Mouse (Mus musculus): ENCODE measurements around the gene Ndufv2. TPM values are rescaled to one million over a fixed set of nuclear protein-coding genes. Genes with fewer than 3 reads are reported as not detected.

Gene Ndufv2
- polyA plus RNA-seq, 2 experiments, result 54.6 to 273 TPM

DNA sequence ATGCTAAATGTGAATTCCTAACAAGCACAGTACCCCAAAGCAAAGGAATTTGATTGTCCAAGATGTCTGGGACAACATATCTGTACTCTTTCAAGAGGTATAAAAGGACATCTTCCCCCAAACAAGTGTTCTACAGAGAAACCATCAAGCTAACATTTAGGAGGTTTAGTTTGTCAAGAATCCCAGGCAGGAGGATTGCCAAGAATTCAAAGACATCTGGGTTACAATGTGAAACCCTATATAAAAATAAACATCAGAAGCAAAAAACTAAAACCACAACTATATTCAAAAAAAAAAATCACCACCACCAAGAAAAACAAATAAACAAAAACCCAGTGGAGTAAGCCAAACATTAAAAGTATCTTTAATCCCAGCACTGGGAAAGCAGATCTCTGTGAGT, 11.1 kb downstream of the Ndufv2 start:
- Histone ChIP-seq H3K4me3 (ENCODE audit: insufficient read depth in 1 of 2, low read depth in 2 of 2, low read length in 2 of 2) (no peak overlapping the region), H3K27me3 (ENCODE audit: control insufficient read depth, insufficient read depth, low read length) (no peaks in the 10 kb centered on the region), H3K27ac (no peak overlapping the region), H3K9ac (replicated peaks) (no peak overlapping the region), H3K9me3 (ENCODE audit: control insufficient read depth, low read length) (no peaks in the 10 kb centered on the region), H3K4me2 (ENCODE audit: low read depth) (no peak overlapping the region), H3K36me3 (replicated peaks; ENCODE audit: control insufficient read depth, insufficient read depth, low read depth) (peaks cover 26% of the 10 kb centered on the region), H3K4me1 (replicated peaks; ENCODE audit: control insufficient read depth in 2 of 2, insufficient read depth in 2 of 2, low read length in 1 of 2) (no peaks in the 10 kb centered on the region)
- TF ChIP-seq EP300 (IDR thresholded peaks at IDR 0.05; ENCODE audit: low read depth), result no peak
- TF ChIP-seq CTCF (IDR thresholded peaks at IDR 0.05; ENCODE audit: low read depth), result no peak
- DNase-seq (ENCODE audit: low read depth in 3 of 3, low spot score in 3 of 3) (no peak), ATAC-seq (ENCODE audit: insufficient read depth) (no peak)

DNA sequence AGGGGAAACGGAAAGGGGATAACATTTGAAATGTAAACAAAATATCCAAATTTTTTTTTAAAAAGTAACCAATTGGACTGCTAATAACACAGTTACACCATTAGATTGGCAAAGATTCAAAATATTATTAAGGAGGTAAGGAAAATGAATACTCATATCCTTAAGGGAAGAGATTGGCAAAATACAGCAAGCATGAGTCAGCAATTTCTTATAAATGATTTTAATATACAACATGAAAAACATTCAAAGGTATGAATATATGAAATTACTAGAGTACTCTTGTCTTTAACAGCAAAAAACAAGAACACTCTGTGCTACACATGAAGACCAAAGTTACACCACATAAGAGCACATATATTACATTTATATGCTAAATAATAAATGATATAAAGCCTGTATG, 16.3 kb downstream of the Ndufv2 start:
- no peak overlapping the region for H3K27ac ChIP-seq
- no peaks in the 10 kb centered on the region for H3K9me3 ChIP-seq (ENCODE audit: control insufficient read depth, low read length)
- no peak overlapping the region for H3K9ac ChIP-seq (replicated peaks)
- WGBS (ENCODE audit: insufficient replicate concordance), result 85% methylated on average over 1 of the region's 1 CpGs
- no peaks in the 10 kb centered on the region for H3K4me1 ChIP-seq (replicated peaks; ENCODE audit: control insufficient read depth in 2 of 2, insufficient read depth in 2 of 2, low read length in 1 of 2)
- no peaks in the 10 kb centered on the region for H3K27me3 ChIP-seq (ENCODE audit: control insufficient read depth, insufficient read depth, low read length)
- H3K36me3 ChIP-seq (replicated peaks; ENCODE audit: control insufficient read depth, insufficient read depth, low read depth), result peaks cover 34% of the 10 kb centered on the region
- no peak overlapping the region for H3K4me3 ChIP-seq (ENCODE audit: insufficient read depth in 1 of 2, low read depth in 2 of 2, low read length in 2 of 2)
- no peak for DNase-seq (ENCODE audit: low read depth in 3 of 3, low spot score in 3 of 3)
- no peak overlapping the region for H3K4me2 ChIP-seq (ENCODE audit: low read depth)
- ATAC-seq (ENCODE audit: insufficient read depth), result no peak
- TF ChIP-seq CTCF (IDR thresholded peaks at IDR 0.05; ENCODE audit: low read depth), result no peak
- no peak for TF ChIP-seq EP300 (IDR thresholded peaks at IDR 0.05; ENCODE audit: low read depth)

DNA sequence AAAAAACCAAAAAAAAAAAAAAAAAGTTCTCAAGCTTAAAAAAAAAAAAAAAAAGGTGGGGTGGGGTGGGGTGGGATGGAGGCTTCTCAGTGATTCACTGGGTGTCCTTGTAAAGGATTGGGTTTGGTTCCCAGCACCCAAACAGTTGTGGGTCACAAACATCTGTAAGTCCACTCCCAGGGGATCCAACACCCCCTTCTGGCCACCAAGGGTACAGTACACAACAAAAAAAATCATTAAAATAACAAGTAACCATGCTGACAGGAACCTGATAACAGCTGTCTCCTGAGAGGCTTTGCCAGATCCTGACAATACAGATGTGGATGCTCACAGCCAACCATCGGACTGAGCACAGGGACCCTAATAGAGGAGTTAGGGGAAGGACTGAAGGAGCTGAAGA, 16.9 kb downstream of the Ndufv2 start:
- peak; percentile 28 for TF ChIP-seq CTCF (IDR thresholded peaks at IDR 0.05; ENCODE audit: low read depth)
- TF ChIP-seq EP300 (IDR thresholded peaks at IDR 0.05; ENCODE audit: low read depth), result no peak
- Histone ChIP-seq H3K9me3 (ENCODE audit: control insufficient read depth, low read length) (no peaks in the 10 kb centered on the region), H3K4me3 (ENCODE audit: insufficient read depth in 1 of 2, low read depth in 2 of 2, low read length in 2 of 2) (no peak overlapping the region), H3K36me3 (replicated peaks; ENCODE audit: control insufficient read depth, insufficient read depth, low read depth) (peaks cover 34% of the 10 kb centered on the region), H3K27me3 (ENCODE audit: control insufficient read depth, insufficient read depth, low read length) (no peaks in the 10 kb centered on the region), H3K4me1 (replicated peaks; ENCODE audit: control insufficient read depth in 2 of 2, insufficient read depth in 2 of 2, low read length in 1 of 2) (no peaks in the 10 kb centered on the region), H3K4me2 (ENCODE audit: low read depth) (no peak overlapping the region), H3K9ac (replicated peaks) (no peak overlapping the region), H3K27ac (no peak overlapping the region)
- ATAC-seq (ENCODE audit: insufficient read depth), result no peak
- WGBS (ENCODE audit: insufficient replicate concordance), result 63% methylated on average over 1 of the region's 1 CpGs
- DNase-seq (ENCODE audit: low read depth in 3 of 3, low spot score in 3 of 3), result no peak

GRCm38 (mm10) chr17:66077437-66077850, 23.9 kb downstream of the Ndufv2 start:
- Histone ChIP-seq H3K36me3 (replicated peaks; ENCODE audit: control insufficient read depth, insufficient read depth, low read depth) (peaks cover 5% of the 10 kb centered on the region), H3K9me3 (ENCODE audit: control insufficient read depth, low read length) (no peaks in the 10 kb centered on the region), H3K4me3 (ENCODE audit: insufficient read depth in 1 of 2, low read depth in 2 of 2, low read length in 2 of 2) (peak overlapping the region; percentile 72 to 92), H3K27me3 (ENCODE audit: control insufficient read depth, insufficient read depth, low read length) (no peaks in the 10 kb centered on the region), H3K9ac (replicated peaks) (peak overlapping the region; percentile 64), H3K4me2 (ENCODE audit: low read depth) (peak overlapping the region; percentile 79), H3K27ac (peak overlapping the region; percentile 2; the same call in 1 of the 2 replicates), H3K4me1 (replicated peaks; ENCODE audit: control insufficient read depth in 2 of 2, insufficient read depth in 2 of 2, low read length in 1 of 2) (peaks cover 5 to 8% of the 10 kb centered on the region in 2 experiments; a peak in 2 of 4 replicates)
- DNase-seq (ENCODE audit: low read depth in 3 of 3, low spot score in 3 of 3) (peak in 1 of 3 experiments; percentile 11), ATAC-seq (ENCODE audit: insufficient read depth) (peak; percentile 36)
- TF ChIP-seq EP300 (IDR thresholded peaks at IDR 0.05; ENCODE audit: low read depth), result no peak
- TF ChIP-seq CTCF (IDR thresholded peaks at IDR 0.05; ENCODE audit: low read depth), result no peak
- WGBS (ENCODE audit: insufficient replicate concordance), result under 1% methylated on average over 23 of the region's 23 CpGs

DNA sequence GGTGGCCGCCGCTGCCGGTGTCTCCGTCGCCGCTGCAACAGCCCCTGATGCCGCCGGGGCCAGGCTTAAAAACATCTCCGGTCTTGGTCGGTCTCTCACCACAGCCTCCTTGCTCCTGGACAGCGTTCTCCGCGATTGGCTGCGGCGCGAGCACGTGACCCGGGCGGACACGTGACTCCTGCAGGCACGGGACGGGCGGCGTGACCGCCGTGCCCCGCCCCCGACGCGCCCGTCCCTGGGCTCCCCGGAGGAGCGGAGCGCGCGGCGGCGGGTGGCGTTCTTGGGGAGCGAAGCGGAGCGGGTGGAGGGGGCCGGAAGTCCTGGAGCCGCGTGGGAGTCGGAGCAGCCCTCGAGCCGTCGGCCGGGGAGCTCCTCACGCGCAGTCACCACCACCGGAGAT, 24.4 kb downstream of the Ndufv2 start, which contains the start of gene Ankrd12:
TSS of gene Ankrd12 (minus strand) at position 156 of the 400 bp plus-strand sequence.
- under 1% methylated on average over 53 of the region's 53 CpGs for WGBS (ENCODE audit: insufficient replicate concordance)
- peak within 1 kb of the TSS; percentile 79 for H3K4me2 ChIP-seq (ENCODE audit: low read depth)
- peak within 1 kb of the TSS; percentile 80 for H3K9ac ChIP-seq (replicated peaks)
- H3K4me3 ChIP-seq (ENCODE audit: insufficient read depth in 1 of 2, low read depth in 2 of 2, low read length in 2 of 2), result peak within 1 kb of the TSS; percentile 92 to 98
- H3K27ac ChIP-seq, result peak within 1 kb of the TSS; percentile 85
- no peaks in the 10 kb centered on the region for H3K9me3 ChIP-seq (ENCODE audit: control insufficient read depth, low read length)
- ATAC-seq (ENCODE audit: insufficient read depth) (peak; percentile 96), DNase-seq (ENCODE audit: low read depth in 3 of 3, low spot score in 3 of 3) (peak; percentile 88 to 89 (median 88))
- peaks cover 5% of the 10 kb centered on the region for H3K36me3 ChIP-seq (replicated peaks; ENCODE audit: control insufficient read depth, insufficient read depth, low read depth)
- TF ChIP-seq EP300 (IDR thresholded peaks at IDR 0.05; ENCODE audit: low read depth), result no peak
- no peak for TF ChIP-seq CTCF (IDR thresholded peaks at IDR 0.05; ENCODE audit: low read depth)
- peaks cover 5 to 8% of the 10 kb centered on the region in 2 experiments; a peak in 2 of 4 replicates for H3K4me1 ChIP-seq (replicated peaks; ENCODE audit: control insufficient read depth in 2 of 2, insufficient read depth in 2 of 2, low read length in 1 of 2)
- no peaks in the 10 kb centered on the region for H3K27me3 ChIP-seq (ENCODE audit: control insufficient read depth, insufficient read depth, low read length)

All from liver, embryonic 14.5 days (tissue).